Mouse (Mus musculus): Measurements from ENCODE around the gene Blmh. TPM values are rescaled to one million over a fixed set of nuclear protein-coding genes. Genes with fewer than 3 reads are reported as not detected.

Blmh gene
- total and polyA plus RNA-seq, 3 experiments, result 111 to 116 TPM; not detected in 1

DNA sequence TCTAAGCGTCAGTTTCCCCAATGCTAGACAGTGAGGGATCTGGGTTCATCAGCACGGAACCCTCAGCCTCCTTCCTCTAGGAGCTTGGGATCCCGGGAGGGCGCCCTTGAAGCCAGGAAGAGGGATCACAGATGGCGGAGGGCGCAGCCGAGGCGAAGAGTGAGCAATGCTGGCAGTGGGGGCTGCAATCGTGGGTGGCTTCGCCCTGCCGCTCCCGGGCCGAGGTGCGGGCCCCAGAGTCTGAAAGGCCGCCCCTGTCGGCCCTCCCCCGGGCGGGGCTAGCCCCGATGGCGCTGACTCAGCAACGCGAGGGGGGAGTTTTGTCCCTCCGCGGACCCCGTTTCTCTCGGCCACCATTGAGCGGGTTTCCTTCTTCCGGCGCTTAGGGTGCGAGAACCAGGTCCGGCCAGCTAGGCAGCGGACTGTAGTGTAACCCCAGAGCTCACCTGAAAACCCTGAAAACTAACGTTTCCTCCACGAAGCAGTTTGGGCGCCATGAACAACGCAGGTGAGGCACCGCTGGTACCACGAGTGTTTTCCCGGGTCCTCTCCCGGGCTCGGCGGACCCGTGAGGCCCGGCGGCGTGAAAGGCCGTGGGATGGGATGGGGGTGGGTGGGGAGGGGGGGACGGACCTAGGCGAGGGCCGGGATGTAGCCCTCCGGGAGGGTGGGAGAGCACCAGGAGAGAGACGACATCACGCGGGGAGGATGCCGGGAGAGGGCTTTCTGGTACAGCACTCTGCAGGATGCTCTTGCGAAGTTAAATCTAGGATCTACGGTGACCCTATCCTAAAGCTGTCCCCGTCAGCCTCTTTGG lies 21.0 kb downstream of the Blmh start (continued):
- TF ChIP-seq JUND (IDR thresholded peaks at IDR 0.05; ENCODE audit: low read depth, low read length) (no peak), MAFK (IDR thresholded peaks at IDR 0.05; ENCODE audit: borderline replicate concordance, low read depth, low read length) (peak; percentile 100), ELF1 (IDR thresholded peaks at IDR 0.05; ENCODE audit: low read depth, low read length) (peak; percentile 96), ETS1 (IDR thresholded peaks at IDR 0.05; ENCODE audit: low read depth, low read length) (peak; percentile 74), ZC3H11A (IDR thresholded peaks at IDR 0.05; ENCODE audit: low read depth, low read length) (no peak), HCFC1 (IDR thresholded peaks at IDR 0.05; ENCODE audit: low read depth, low read length) (peak; percentile 93), MYC (IDR thresholded peaks at IDR 0.05; ENCODE audit: low read depth, low read length) (peak; percentile 13; the same call in 1 of the 2 replicates), MAZ (IDR thresholded peaks at IDR 0.05; ENCODE audit: low read depth, low read length) (peak; percentile 91; the same call in 1 of the 2 replicates), POLR2AphosphoS2 (IDR thresholded peaks at IDR 0.05; ENCODE audit: low read length) (peak; percentile 59; the same call in 1 of the 2 replicates), RAD21 (IDR thresholded peaks at IDR 0.05; ENCODE audit: low read depth, low read length) (no peak), MEF2A (IDR thresholded peaks at IDR 0.05; ENCODE audit: extremely low read depth, insufficient replicate concordance, low read depth, low read length, poor library complexity, severe bottlenecking) (0 out of 2 replicates have a peak, but pooled peaks have one; percentile 11), E2F4 (IDR thresholded peaks at IDR 0.05; ENCODE audit: borderline replicate concordance, low read depth, low read length) (no peak)

GRCm38 (mm10) chr11:76946203-76946585 lies 21.6 kb downstream of the Blmh start:
- TF ChIP-seq MEF2A (IDR thresholded peaks at IDR 0.05; ENCODE audit: extremely low read depth, insufficient replicate concordance, low read depth, low read length, poor library complexity, severe bottlenecking), result no peak
- no peak for TF ChIP-seq CHD2 (IDR thresholded peaks at IDR 0.05; ENCODE audit: low read length)
- Histone ChIP-seq H3K9me3 (replicated peaks; ENCODE audit: insufficient read depth, low read length) (no peaks in the 10 kb centered on the region), H3K27me3 (ENCODE audit: control insufficient read depth in 1 of 2, insufficient read depth in 2 of 2, low read length in 2 of 2) (peaks cover 5 to 11% of the 10 kb centered on the region in 2 experiments), H3K36me3 (ENCODE audit: control insufficient read depth in 1 of 2, insufficient read depth in 2 of 2, low read length in 2 of 2) (peaks cover 14 to 18% of the 10 kb centered on the region in 2 experiments), H3K4me3 (ENCODE audit: control insufficient read depth in 1 of 2, insufficient read depth in 1 of 2, low read depth in 2 of 2, low read length in 2 of 2) (peak overlapping the region; percentile 88 to 90), H3K27ac (ENCODE audit: control insufficient read depth, low read depth, low read length) (0 out of 2 replicates have a peak overlapping the region, but pooled peaks have one; percentile 5), H3K79me2 (ENCODE audit: control insufficient read depth, insufficient read depth, low read length, poor library complexity) (peaks cover 16% of the 10 kb centered on the region), H3K9ac (ENCODE audit: control insufficient read depth, low read depth, low read length, poor library complexity, severe bottlenecking) (peak overlapping the region; percentile 94), H3K4me1 (ENCODE audit: control insufficient read depth in 1 of 2, insufficient read depth in 2 of 2, low read length in 2 of 2) (peaks cover 9 to 12% of the 10 kb centered on the region in 2 experiments)
- DNase-seq (ENCODE audit: low read depth, low spot score), result peak; percentile 36

- H3K4me1 ChIP-seq (ENCODE audit: control insufficient read depth in 1 of 2, insufficient read depth in 2 of 2, low read length in 2 of 2), result no peaks in the 10 kb centered on the region
- no peaks in the 10 kb centered on the region for H3K27me3 ChIP-seq (ENCODE audit: control insufficient read depth in 1 of 2, insufficient read depth in 2 of 2, low read length in 2 of 2)
- DNase-seq (ENCODE audit: low read depth, low spot score), result no peak
- TF ChIP-seq MYB (IDR thresholded peaks at IDR 0.05; ENCODE audit: low read depth, low read length) (no peak), BHLHE40 (IDR thresholded peaks at IDR 0.05; ENCODE audit: borderline replicate concordance, low read depth, low read length) (no peak), MXI1 (IDR thresholded peaks at IDR 0.05; ENCODE audit: low read depth, low read length) (no peak), GATA1 (IDR thresholded peaks at IDR 0.05; ENCODE audit: low read depth, low read length) (no peak), MAZ (IDR thresholded peaks at IDR 0.05; ENCODE audit: low read depth, low read length) (no peak), USF2 (IDR thresholded peaks at IDR 0.05; ENCODE audit: borderline replicate concordance in 1 of 2, insufficient read depth in 1 of 2, low read depth in 1 of 2, low read length in 2 of 2) (no peak), CHD2 (IDR thresholded peaks at IDR 0.05; ENCODE audit: low read length) (no peak), MYC (IDR thresholded peaks at IDR 0.05; ENCODE audit: low read depth, low read length) (no peak), EP300 (IDR thresholded peaks at IDR 0.05; ENCODE audit: low read depth in 1 of 2, low read length in 2 of 2) (no peak), ZKSCAN1 (IDR thresholded peaks at IDR 0.05; ENCODE audit: low read depth, low read length) (no peak), POLR2A (IDR thresholded peaks at IDR 0.05; ENCODE audit: control insufficient read depth in 1 of 2, insufficient read depth in 1 of 2, low read depth in 1 of 2, low read length in 2 of 2, poor library complexity in 1 of 2) (no peak), GABPA (IDR thresholded peaks at IDR 0.05; ENCODE audit: low read depth, low read length) (no peak), ETS1 (IDR thresholded peaks at IDR 0.05; ENCODE audit: low read depth, low read length) (no peak)
- no peak overlapping the region for H3K9ac ChIP-seq (ENCODE audit: control insufficient read depth, low read depth, low read length, poor library complexity, severe bottlenecking)
- no peak overlapping the region for H3K27ac ChIP-seq (ENCODE audit: control insufficient read depth, low read depth, low read length)
- H3K4me3 ChIP-seq (ENCODE audit: control insufficient read depth in 1 of 2, insufficient read depth in 1 of 2, low read depth in 2 of 2, low read length in 2 of 2), result no peak overlapping the region
- no peaks in the 10 kb centered on the region for H3K9me3 ChIP-seq (replicated peaks; ENCODE audit: insufficient read depth, low read length)
- peaks cover 0 to 36% of the 10 kb centered on the region in 2 experiments; a peak in 2 of 4 replicates for H3K36me3 ChIP-seq (ENCODE audit: control insufficient read depth in 1 of 2, insufficient read depth in 2 of 2, low read length in 2 of 2)
- H3K79me2 ChIP-seq (ENCODE audit: control insufficient read depth, insufficient read depth, low read length, poor library complexity), result no peaks in the 10 kb centered on the region
Observed at GRCm38 (mm10) chr11:76953536-76953935, 28.9 kb downstream of the Blmh start.
